Mouse (Mus musculus): ENCODE data around the gene Ttk.

Gene Ttk

DNA sequence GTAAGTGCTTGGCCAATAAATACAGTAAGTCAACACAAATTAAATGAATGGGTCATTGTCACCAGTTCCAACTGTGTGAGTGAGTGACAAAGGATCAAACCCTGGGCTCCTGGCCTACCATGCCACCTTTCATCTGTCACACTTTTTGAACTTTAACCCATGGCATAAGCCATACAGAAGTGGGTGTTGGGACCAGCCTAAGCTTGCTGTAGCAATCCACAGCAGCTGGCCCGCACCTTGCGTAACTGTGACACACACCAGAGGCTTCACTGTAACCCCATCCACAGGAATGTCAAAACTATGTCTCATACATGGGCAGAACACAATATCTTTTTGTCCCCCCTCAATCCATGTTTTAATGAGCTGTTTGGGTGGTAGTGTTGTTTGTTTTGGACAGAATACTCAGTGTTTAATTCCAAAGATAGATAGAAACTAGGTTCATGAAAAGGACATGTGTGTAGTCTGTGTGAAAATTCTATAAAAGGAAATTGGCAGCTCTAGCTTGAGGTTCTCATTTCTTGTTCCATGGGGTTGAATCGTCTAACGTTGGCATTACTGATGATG, 59.4 kb downstream of the Ttk start:
- DNase-seq (ENCODE audit: low read depth), result peak; percentile 27

- DNase-seq (ENCODE audit: low read depth), result no peak
Measured at GRCm38 (mm10) chr9:83902086-83902485, 67.6 kb downstream of the Ttk start.

DNA sequence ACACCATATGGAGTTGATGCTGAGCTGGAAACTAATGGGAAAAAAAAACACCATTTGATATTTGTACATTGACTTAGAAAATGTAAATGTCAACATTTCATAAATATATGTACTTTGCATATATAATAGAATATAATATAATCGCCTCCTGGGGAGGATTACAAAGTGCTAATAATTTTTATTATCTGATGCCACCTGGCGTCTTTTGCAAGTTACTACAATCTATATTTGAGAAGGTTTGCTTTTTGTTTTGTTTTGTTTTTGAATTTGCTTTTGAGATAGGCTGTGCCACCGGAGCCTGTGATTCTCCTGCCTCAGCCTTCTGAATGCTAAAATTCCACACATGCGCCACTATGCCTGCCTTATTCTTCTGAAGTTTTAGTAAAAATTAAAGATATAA, 71.3 kb downstream of the Ttk start:
- no peak for DNase-seq (ENCODE audit: low read depth)

- no peak for DNase-seq (ENCODE audit: low read depth)
Measured at GRCm38 (mm10) chr9:83907017-83907416, 72.5 kb downstream of the Ttk start.

GRCm38 (mm10) chr9:83909836-83910235, 75.3 kb downstream of the Ttk start:
- DNase-seq (ENCODE audit: low read depth), result no peak

DNA sequence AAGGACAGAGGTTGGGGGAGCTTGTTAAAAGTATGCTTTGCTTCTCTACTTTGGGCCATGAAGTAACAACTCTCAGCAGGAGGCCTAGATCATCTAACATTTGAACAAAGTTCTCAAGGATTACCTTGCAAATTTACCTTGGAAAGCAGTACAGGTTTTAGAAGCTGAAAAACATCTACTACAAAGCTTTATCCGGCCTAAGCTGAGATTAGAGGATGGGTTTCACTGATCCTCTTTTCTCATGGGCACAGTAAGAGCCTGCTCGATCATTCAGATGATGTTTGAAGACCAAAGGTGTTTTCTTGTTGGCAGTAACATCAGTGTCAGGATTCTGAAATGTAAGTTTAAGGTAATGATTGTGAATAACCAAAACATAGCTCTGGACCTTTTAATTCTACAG, 76.4 kb downstream of the Ttk start:
- DNase-seq (ENCODE audit: low read depth), result no peak
